Mouse (Mus musculus): Measurements from ENCODE around the gene Igf2bp3.

DNA sequence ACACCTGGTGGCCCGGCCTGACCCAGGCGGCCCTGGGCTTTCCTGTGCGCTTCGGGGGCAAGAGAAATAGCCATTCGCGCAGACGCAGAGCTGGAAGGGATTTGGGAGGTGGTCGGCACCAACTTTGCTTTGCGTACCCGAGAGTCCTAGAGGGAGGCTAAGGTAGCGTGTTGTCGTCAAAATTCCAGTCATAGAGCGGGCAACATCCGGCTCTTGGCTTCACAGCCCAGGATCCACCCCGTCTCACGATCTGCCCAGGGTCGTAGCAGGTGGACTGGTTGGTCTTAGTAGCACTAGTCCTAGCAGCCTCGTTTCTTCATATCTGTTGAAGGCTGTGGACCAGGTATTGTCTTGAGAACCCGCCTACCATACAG is 140.7 kb downstream of the Igf2bp3 start:
- no peak for TF ChIP-seq POLR2A (IDR thresholded peaks at IDR 0.05; ENCODE audit: control insufficient read depth, low read depth, low read length)
- TF ChIP-seq CTCF (IDR thresholded peaks at IDR 0.05; ENCODE audit: control insufficient read depth, insufficient read depth, insufficient replicate concordance, low read depth, low read length): no peak
